Mouse (Mus musculus) forebrain, embryonic 15.5 days (tissue): Measurements from ENCODE around the gene Lonrf2. TPM values are rescaled to one million over a fixed set of nuclear protein-coding genes. Genes with fewer than 3 reads are reported as not detected.

Experiments used
- ATAC-seq: fragments of 200-750 bp; cut with Nextera tagmentation; replicated peaks from 2 replicates; pipeline ENCODE4 v1.8.0; 2017; ENCODE audit warnings: mild to moderate bottlenecking, moderate TSS enrichment, moderate library complexity
- H3K27ac ChIP-seq: fragments of 300-500 bp; sonication (generic); replicated peaks from 2 replicates; pipeline ENCODE4 v1.5.1; 2015; ENCODE audit warnings: mild to moderate bottlenecking, inconsistent platforms
- H3K27me3 ChIP-seq: fragments of 300-500 bp; sonication (generic); 2 replicates; pipeline ENCODE4 v1.6.1; 2015; ENCODE audit warnings: inconsistent platforms
- H3K36me3 ChIP-seq: fragments of 300-500 bp; sonication (generic); 2 replicates; pipeline ENCODE4 v1.6.1; 2015; ENCODE audit warnings: mild to moderate bottlenecking, inconsistent platforms
- H3K4me1 ChIP-seq: fragments of 300-500 bp; sonication (generic); 2 replicates; pipeline ENCODE4 v1.6.1; 2015; ENCODE audit warnings: inconsistent platforms
- H3K4me2 ChIP-seq: fragments of 300-500 bp; sonication (generic); replicated peaks from 2 replicates; pipeline ENCODE4 v1.6.1; 2015; ENCODE audit warnings: mild to moderate bottlenecking, inconsistent platforms
- H3K4me3 ChIP-seq: fragments of 300-500 bp; sonication (generic); 2 replicates; pipeline ENCODE4 v1.5.1; 2015; ENCODE audit warnings: mild to moderate bottlenecking, inconsistent platforms
- H3K9ac ChIP-seq: fragments of 300-500 bp; sonication (generic); replicated peaks from 2 replicates; pipeline ENCODE4 v1.6.1; 2015; ENCODE audit warnings: mild to moderate bottlenecking, inconsistent platforms
- H3K9me3 ChIP-seq: fragments of 300-500 bp; sonication (generic); 2 replicates; pipeline ENCODE4 v1.6.1; 2016; ENCODE audit warnings: inconsistent platforms
- WGBS: fragments of 180-500 bp; shearing (Covaris S2); methylation state at CpG from one replicate; pipeline ENCODE4 v1.1.7; 2015; ENCODE audit warnings: mixed read lengths; 5-methylcytosine and 5-hydroxymethylcytosine counted together
- polyA plus RNA-seq: library from polyadenylated mRNA; unstranded; fragments of >200 nt; fragmentation: Nextera tagmentation; extraction: Ambion mirVana; gene quantifications from 2 replicates; pipeline ENCODE4 v1.2.1, GENCODE M21; 2015

Gene Lonrf2
- polyA plus RNA-seq, 1 experiment from 2014 or later, result 13.3 TPM

DNA sequence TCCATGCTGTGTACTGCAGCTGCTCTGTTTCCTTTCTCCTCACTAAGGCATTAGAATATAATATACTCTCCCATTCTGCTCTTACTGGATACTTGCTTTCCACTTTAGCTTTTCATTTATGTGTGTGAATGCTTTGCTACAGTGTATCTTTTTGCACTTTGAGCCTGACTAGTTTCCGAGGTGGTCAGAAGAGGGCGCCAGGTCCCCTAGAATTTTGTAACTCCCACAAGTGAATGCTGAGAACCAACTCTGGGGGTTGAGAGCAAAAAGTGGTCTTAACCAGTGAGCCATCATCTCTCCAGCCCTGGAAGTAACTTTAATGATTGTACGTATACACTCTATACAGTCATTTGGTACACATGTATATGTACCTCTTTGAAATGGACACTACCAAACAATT, 1.6 kb downstream of the Lonrf2 start:
- H3K4me3 ChIP-seq, result peak overlapping the region; percentile 80
- WGBS, result 25% methylated on average over 3 of the region's 3 CpGs
- no peak overlapping the region for H3K27ac ChIP-seq
- peak overlapping the region; percentile 88 for H3K4me2 ChIP-seq
- 0 out of 2 replicates have a peak, but pooled peaks cover 7% of the 10 kb centered on the region for H3K27me3 ChIP-seq
- ATAC-seq, result no peak
- peaks cover 7% of the 10 kb centered on the region for H3K36me3 ChIP-seq
- H3K4me1 ChIP-seq, result peaks cover 18% of the 10 kb centered on the region
- H3K9ac ChIP-seq, result no peak overlapping the region; the same call in 1 of the 2 replicates
- no peaks in the 10 kb centered on the region for H3K9me3 ChIP-seq

DNA sequence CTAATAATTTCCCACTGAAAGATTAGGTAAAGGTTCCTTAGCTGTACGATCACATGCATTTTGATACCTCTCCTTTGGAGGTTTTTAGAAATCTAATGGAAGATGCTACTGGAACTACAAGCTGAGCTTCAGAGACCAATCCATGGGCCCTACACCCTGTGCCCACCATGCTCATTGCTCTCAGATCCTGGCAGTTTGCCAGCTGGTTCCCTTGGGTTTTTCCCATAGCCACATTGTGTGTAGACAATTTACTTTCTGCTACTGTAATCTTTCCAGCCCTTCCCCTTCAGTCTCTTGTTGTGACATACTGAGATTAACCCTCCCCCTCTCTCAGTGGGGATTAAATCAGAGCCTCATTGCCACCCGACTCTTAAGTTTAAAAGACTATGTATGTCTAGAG, 11.6 kb downstream of the Lonrf2 start:
- Histone ChIP-seq H3K9ac (no peak overlapping the region), H3K27ac (no peak overlapping the region), H3K9me3 (no peaks in the 10 kb centered on the region), H3K27me3 (no peaks in the 10 kb centered on the region), H3K4me3 (no peak overlapping the region), H3K4me2 (no peak overlapping the region), H3K36me3 (peaks cover under 1% of the 10 kb centered on the region; the same call in 1 of the 2 replicates), H3K4me1 (no peaks in the 10 kb centered on the region)
- WGBS, result 56% methylated on average over 2 of the region's 2 CpGs
- ATAC-seq, result no peak

- Histone ChIP-seq H3K27me3 (no peaks in the 10 kb centered on the region), H3K27ac (no peak overlapping the region), H3K4me3 (no peak overlapping the region), H3K4me1 (no peaks in the 10 kb centered on the region), H3K36me3 (peaks cover 6% of the 10 kb centered on the region; the same call in 1 of the 2 replicates), H3K9me3 (no peaks in the 10 kb centered on the region), H3K4me2 (no peak overlapping the region), H3K9ac (no peak overlapping the region)
- 78% methylated on average over 2 of the region's 2 CpGs for WGBS
- ATAC-seq, result no peak
Observed at GRCm38 (mm10) chr1:38823851-38824250, 12.7 kb downstream of the Lonrf2 start.

DNA sequence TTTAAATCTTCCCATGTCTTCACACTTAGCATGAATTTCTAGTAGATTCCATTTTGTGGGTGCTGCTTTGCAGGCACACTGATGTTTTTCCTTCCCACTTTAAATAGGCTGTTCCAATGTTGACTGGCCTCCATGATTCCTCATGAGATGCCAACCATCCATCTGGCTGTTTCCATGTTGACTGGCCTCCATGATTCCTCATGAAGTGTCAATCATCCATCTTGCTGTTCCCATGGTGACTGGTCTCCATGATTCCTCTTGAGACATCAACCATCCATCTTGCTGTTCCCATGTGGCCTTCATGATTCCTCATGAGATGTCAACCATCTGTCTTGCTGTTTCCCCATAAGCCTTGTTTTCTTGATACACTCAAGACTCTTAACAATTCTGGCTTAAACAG, 16.8 kb downstream of the Lonrf2 start:
- Histone ChIP-seq H3K36me3 (peaks cover 11% of the 10 kb centered on the region; the same call in 1 of the 2 replicates), H3K4me3 (no peak overlapping the region), H3K4me1 (peaks cover 10% of the 10 kb centered on the region; the same call in 1 of the 2 replicates), H3K9ac (no peak overlapping the region), H3K4me2 (no peak overlapping the region), H3K27ac (no peak overlapping the region), H3K9me3 (no peaks in the 10 kb centered on the region), H3K27me3 (no peaks in the 10 kb centered on the region)
- no peak for ATAC-seq

GRCm38 (mm10) chr1:38817671-38818070, 18.8 kb downstream of the Lonrf2 start:
- H3K4me3 ChIP-seq, result no peak overlapping the region
- H3K4me2 ChIP-seq, result no peak overlapping the region
- H3K27ac ChIP-seq, result no peak overlapping the region
- H3K9me3 ChIP-seq, result no peaks in the 10 kb centered on the region
- no peak for ATAC-seq
- no peak overlapping the region for H3K9ac ChIP-seq
- WGBS, result 67% methylated on average over 3 of the region's 3 CpGs
- H3K4me1 ChIP-seq, result peaks cover 10% of the 10 kb centered on the region; the same call in 1 of the 2 replicates
- H3K36me3 ChIP-seq, result peaks cover 21% of the 10 kb centered on the region
- no peaks in the 10 kb centered on the region for H3K27me3 ChIP-seq

DNA sequence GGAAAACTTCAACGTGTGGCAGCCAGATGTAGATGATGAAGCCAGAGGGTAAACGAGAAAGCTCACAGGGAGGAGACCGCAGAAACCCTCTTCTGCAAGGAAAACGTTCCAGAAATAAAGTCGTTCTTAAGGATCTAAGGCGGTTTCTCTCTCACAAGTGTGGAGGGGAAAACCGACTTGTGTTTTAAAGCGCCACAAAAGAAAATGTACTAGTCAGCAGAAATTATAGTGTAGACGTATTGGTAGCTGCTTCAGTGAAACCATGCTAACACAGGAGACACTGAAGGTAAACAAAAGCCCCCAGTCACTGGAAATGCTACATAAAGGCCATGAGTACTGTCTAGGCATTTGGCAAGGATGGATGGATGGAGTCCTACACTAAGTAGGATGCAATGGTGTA, 19.2 kb downstream of the Lonrf2 start:
- no peaks in the 10 kb centered on the region for H3K27me3 ChIP-seq
- H3K36me3 ChIP-seq, result peaks cover 23% of the 10 kb centered on the region
- peaks cover 10% of the 10 kb centered on the region; the same call in 1 of the 2 replicates for H3K4me1 ChIP-seq
- no peak overlapping the region for H3K4me3 ChIP-seq
- no peaks in the 10 kb centered on the region for H3K9me3 ChIP-seq
- WGBS, result 82% methylated on average over 9 of the region's 9 CpGs
- no peak overlapping the region for H3K27ac ChIP-seq
- no peak overlapping the region for H3K9ac ChIP-seq
- no peak overlapping the region for H3K4me2 ChIP-seq
- no peak for ATAC-seq

- H3K4me2 ChIP-seq, result no peak overlapping the region
- H3K36me3 ChIP-seq, result peaks cover 32% of the 10 kb centered on the region
- no peaks in the 10 kb centered on the region for H3K27me3 ChIP-seq
- WGBS, result 62% methylated on average over 4 of the region's 4 CpGs
- H3K27ac ChIP-seq, result 0 out of 2 replicates have a peak overlapping the region, but pooled peaks have one; percentile 7
- no peaks in the 10 kb centered on the region for H3K9me3 ChIP-seq
- H3K4me1 ChIP-seq, result peaks cover 10% of the 10 kb centered on the region; the same call in 1 of the 2 replicates
- no peak for ATAC-seq
- H3K9ac ChIP-seq, result no peak overlapping the region
- no peak overlapping the region for H3K4me3 ChIP-seq
Observed at GRCm38 (mm10) chr1:38816306-38816705, 20.2 kb downstream of the Lonrf2 start.

DNA sequence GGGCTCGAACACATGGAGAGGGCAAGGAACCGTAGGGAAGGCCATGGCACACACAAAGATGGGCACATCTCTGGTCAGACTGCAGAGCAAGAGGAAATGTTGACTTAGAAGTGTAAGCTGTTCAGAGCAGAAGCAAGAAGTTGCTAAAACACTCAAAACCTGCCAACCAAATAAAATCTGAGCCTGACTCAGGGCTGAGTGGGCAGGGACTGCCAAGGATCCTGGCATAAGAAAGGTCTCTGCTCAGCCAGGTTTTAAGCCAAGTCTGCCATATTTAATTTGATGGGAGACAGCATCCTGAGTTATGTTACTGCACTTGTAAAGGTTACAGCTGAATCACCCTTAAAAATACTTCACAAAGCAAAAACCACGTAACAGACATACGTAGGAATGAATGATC, 29.4 kb downstream of the Lonrf2 start:
- no peaks in the 10 kb centered on the region for H3K4me1 ChIP-seq
- H3K9me3 ChIP-seq, result no peaks in the 10 kb centered on the region
- no peak overlapping the region for H3K9ac ChIP-seq
- WGBS, result 90% methylated on average over 4 of the region's 4 CpGs
- ATAC-seq, result no peak
- H3K4me2 ChIP-seq, result no peak overlapping the region
- no peak overlapping the region for H3K4me3 ChIP-seq
- no peaks in the 10 kb centered on the region for H3K27me3 ChIP-seq
- no peak overlapping the region for H3K27ac ChIP-seq
- H3K36me3 ChIP-seq, result peaks cover 62% of the 10 kb centered on the region

GRCm38 (mm10) chr1:38800402-38800801, 36.1 kb downstream of the Lonrf2 start:
- H3K4me3 ChIP-seq, result no peak overlapping the region
- no peak overlapping the region for H3K9ac ChIP-seq
- H3K27ac ChIP-seq, result no peak overlapping the region
- H3K27me3 ChIP-seq, result no peaks in the 10 kb centered on the region
- no peaks in the 10 kb centered on the region for H3K9me3 ChIP-seq
- no peaks in the 10 kb centered on the region for H3K4me1 ChIP-seq
- WGBS, result 81% methylated on average over 7 of the region's 7 CpGs
- no peak overlapping the region for H3K4me2 ChIP-seq
- peaks cover 46% of the 10 kb centered on the region for H3K36me3 ChIP-seq
- no peak for ATAC-seq

GRCm38 (mm10) chr1:38799304-38799703, 37.2 kb downstream of the Lonrf2 start:
- Histone ChIP-seq H3K4me3 (no peak overlapping the region), H3K27me3 (no peaks in the 10 kb centered on the region), H3K4me2 (no peak overlapping the region), H3K27ac (no peak overlapping the region), H3K9me3 (no peaks in the 10 kb centered on the region), H3K9ac (no peak overlapping the region), H3K4me1 (no peaks in the 10 kb centered on the region), H3K36me3 (peaks cover 40% of the 10 kb centered on the region)
- 20% methylated on average over 3 of the region's 3 CpGs for WGBS
- ATAC-seq, result no peak; the same call in 1 of the 2 replicates

DNA sequence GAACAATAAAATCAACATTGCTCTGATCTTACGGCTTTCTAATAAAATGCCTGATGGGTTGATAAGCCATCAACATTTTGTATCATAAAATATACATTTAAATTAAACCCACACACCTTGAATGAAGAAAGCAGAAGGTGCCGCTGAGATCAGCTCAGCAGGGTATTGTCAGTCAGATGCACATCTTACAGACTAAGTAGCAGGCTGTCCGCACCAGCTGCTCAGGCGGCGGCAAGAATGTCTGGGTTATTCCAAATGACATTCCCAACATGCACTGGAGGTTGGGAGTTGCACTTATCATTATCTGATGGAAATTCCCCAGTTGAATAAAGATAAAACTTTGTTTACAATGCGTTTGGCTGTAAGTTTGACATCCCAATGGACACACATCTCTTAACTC, 39.6 kb downstream of the Lonrf2 start:
- Histone ChIP-seq H3K9me3 (no peaks in the 10 kb centered on the region), H3K4me3 (no peak overlapping the region), H3K27ac (no peak overlapping the region), H3K9ac (no peak overlapping the region), H3K27me3 (no peaks in the 10 kb centered on the region), H3K4me2 (no peak overlapping the region), H3K36me3 (peaks cover 25% of the 10 kb centered on the region), H3K4me1 (no peaks in the 10 kb centered on the region)
- WGBS, result 45% methylated on average over 6 of the region's 6 CpGs
- ATAC-seq, result no peak

DNA sequence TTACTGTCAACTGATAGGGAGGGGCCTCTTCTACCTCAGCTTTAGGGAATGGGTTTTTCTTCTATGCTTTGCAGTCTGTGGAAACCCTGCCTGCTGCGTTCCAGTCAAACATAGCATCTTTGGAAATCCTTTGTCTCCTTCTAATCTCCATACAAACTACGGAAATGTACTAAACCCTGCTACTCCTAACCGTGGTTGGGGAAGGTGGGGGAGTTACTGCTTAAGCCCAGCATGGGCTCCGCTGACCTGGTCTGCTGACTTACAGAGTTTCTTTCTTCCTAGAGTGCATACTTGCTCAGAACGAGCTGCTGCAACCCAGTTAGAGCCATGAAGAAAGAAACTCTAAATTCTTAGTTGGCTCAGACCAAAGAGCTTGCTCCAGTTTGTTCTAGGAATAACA, 41.0 kb downstream of the Lonrf2 start:
- H3K36me3 ChIP-seq, result peaks cover 24% of the 10 kb centered on the region
- no peak overlapping the region for H3K27ac ChIP-seq
- H3K9me3 ChIP-seq, result no peaks in the 10 kb centered on the region
- no peaks in the 10 kb centered on the region for H3K4me1 ChIP-seq
- WGBS, result 47% methylated on average over 5 of the region's 5 CpGs
- H3K9ac ChIP-seq, result no peak overlapping the region
- H3K4me3 ChIP-seq, result no peak overlapping the region
- no peaks in the 10 kb centered on the region for H3K27me3 ChIP-seq
- no peak for ATAC-seq
- H3K4me2 ChIP-seq, result no peak overlapping the region
